Mouse (Mus musculus): ENCODE measurements around the gene Antxr1.

GRCm38 (mm10) chr6:87166673-87167305, 168.8 kb downstream of the Antxr1 start:
- TF ChIP-seq CTCF (IDR thresholded peaks at IDR 0.05; ENCODE audit: insufficient read depth, low read depth, low read length) (no peak), POLR2A (IDR thresholded peaks at IDR 0.05; ENCODE audit: insufficient read depth, low read depth, low read length) (no peak)

Measured in olfactory bulb, adult 2 months (tissue).